Comparison of ENCODE assay signal across 31 mouse cellular contexts in the genomic region with DNA sequence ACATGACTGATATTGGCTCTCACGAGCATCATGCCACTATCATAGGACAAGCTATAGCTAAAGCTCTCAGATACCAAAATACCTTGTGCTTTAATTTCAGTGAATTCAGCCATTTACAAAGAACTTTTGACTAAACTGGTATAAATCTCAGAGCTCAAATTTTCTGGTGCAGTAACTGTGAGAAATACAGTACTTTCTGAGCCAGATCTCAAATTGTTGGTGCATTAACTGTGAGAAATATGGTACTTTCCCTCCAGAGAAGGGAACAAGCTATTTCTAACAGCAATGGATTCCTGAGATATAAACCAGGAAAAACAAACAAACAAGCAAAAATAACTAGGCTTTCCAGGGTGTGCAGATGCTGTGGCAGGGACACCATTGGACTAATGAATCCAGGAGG.
"Had no signal": no experiment of that assay in that cellular context is flagged by ENCODE, and none has a peak within 500 bp of the region (broad histone marks: within the 10 kb centered on the region; RNA-seq: fewer than 3 reads in every experiment).

No protein-coding gene starts in this region.

- H3K27ac ChIP-seq: left cerebral cortex, adult 2 months; limb, embryonic 10.5 days; limb, embryonic 12.5 days; limb, embryonic 13.5 days; limb, embryonic 15.5 days; liver, embryonic 12.5 days; liver, embryonic 13.5 days; liver, embryonic 14.5 days; liver, embryonic 15.5 days; lung, embryonic 15.5 days; macrophage; midbrain, embryonic 10.5 days; midbrain, embryonic 12.5 days; midbrain, embryonic 13.5 days; midbrain, embryonic 15.5 days had no signal

- ATAC-seq: liver, embryonic 12.5 days; liver, postnatal 0 days; lung, postnatal 0 days; midbrain, embryonic 13.5 days; midbrain, embryonic 15.5 days; midbrain, embryonic 16.5 days had no signal

- H3K27me3 ChIP-seq: limb, embryonic 12.5 days; limb, embryonic 13.5 days; limb, embryonic 15.5 days; liver, embryonic 15.5 days; lung, embryonic 15.5 days; midbrain, embryonic 12.5 days; midbrain, embryonic 13.5 days; midbrain, embryonic 15.5 days had no signal

- H3K9ac ChIP-seq: limb, embryonic 12.5 days; limb, embryonic 13.5 days; limb, embryonic 15.5 days; liver, embryonic 12.5 days; liver, embryonic 13.5 days; liver, embryonic 14.5 days; liver, embryonic 15.5 days; liver, postnatal 0 days; lung, embryonic 14.5 days; lung, embryonic 15.5 days; midbrain, embryonic 12.5 days; midbrain, embryonic 13.5 days; midbrain, embryonic 15.5 days had no signal

- H3K4me1 ChIP-seq: limb, embryonic 10.5 days; limb, embryonic 12.5 days; limb, embryonic 15.5 days; lung, embryonic 15.5 days; megakaryocyte, embryonic 14.5 days; midbrain, embryonic 10.5 days; midbrain, embryonic 12.5 days; midbrain, embryonic 13.5 days; midbrain, embryonic 15.5 days had no signal

- DNase-seq: left cerebral cortex, postnatal 4 days; liver; liver, embryonic 13.5 days; liver, postnatal 0 days; lung, adult 18-20 months; lung, adult 2 months; lung, embryonic 14.5 days; lung, postnatal 10 days; lung, postnatal 14 days; lung, postnatal 36 days; lung, postnatal 4 days; midbrain, embryonic 14.5 days had no signal

- H3K4me3 ChIP-seq: left cerebral cortex, adult 2 months; limb, embryonic 10.5 days; limb, embryonic 12.5 days; limb, embryonic 13.5 days; limb, embryonic 15.5 days; liver, embryonic 12.5 days; liver, embryonic 13.5 days; liver, embryonic 15.5 days; lung, embryonic 15.5 days; megakaryocyte, embryonic 14.5 days; midbrain, embryonic 10.5 days; midbrain, embryonic 12.5 days; midbrain, embryonic 13.5 days; midbrain, embryonic 15.5 days; myocyte had no signal

- H3K4me2 ChIP-seq: limb, embryonic 12.5 days; limb, embryonic 13.5 days; limb, embryonic 15.5 days; liver, embryonic 12.5 days; liver, embryonic 13.5 days; liver, embryonic 15.5 days; lung, embryonic 14.5 days; lung, embryonic 15.5 days; midbrain, embryonic 11.5 days; midbrain, embryonic 12.5 days; midbrain, embryonic 13.5 days; midbrain, embryonic 15.5 days had no signal

- H3K9me3 ChIP-seq: limb, embryonic 10.5 days; limb, embryonic 15.5 days; liver, embryonic 12.5 days; liver, embryonic 13.5 days; liver, embryonic 15.5 days; midbrain, embryonic 10.5 days; midbrain, embryonic 13.5 days; midbrain, embryonic 15.5 days had no signal

- H3K36me3 ChIP-seq: limb, embryonic 10.5 days; limb, embryonic 12.5 days; limb, embryonic 13.5 days; limb, embryonic 15.5 days; liver, embryonic 12.5 days; liver, embryonic 13.5 days; liver, embryonic 15.5 days; lung, embryonic 15.5 days; midbrain, embryonic 10.5 days; midbrain, embryonic 12.5 days; midbrain, embryonic 13.5 days; midbrain, embryonic 15.5 days had no signal
